Mouse (Mus musculus) embryonic facial prominence, embryonic 11.5 days (tissue): Measurements from ENCODE around the gene Ndufa4. TPM values are rescaled to one million over a fixed set of nuclear protein-coding genes. Genes with fewer than 3 reads are reported as not detected.
A peak's percentile ranks its signal among the peaks of the same experiment; 100 is the strongest.

Source experiments
- ATAC-seq: fragments of 200-750 bp; cut with Nextera tagmentation; replicated peaks from 2 replicates; pipeline ENCODE4 v1.8.0; 2017; ENCODE audit warnings: low read depth; ENCODE audit not compliant: insufficient number of reproducible peaks, low FRiP score, low TSS enrichment
- DNase-seq: peaks from one replicate; pipeline ENCODE4 v3.0.0-alpha.2; 2015; ENCODE audit warnings: low spot score
- H3K27ac ChIP-seq: fragments of 300-500 bp; sonication (generic); replicated peaks from 2 replicates; pipeline ENCODE4 v1.5.1; 2014; ENCODE audit warnings: mild to moderate bottlenecking, low read depth, low read length, control low read depth
- H3K27me3 ChIP-seq: fragments of 300-500 bp; sonication (generic); 2 replicates; pipeline ENCODE4 v1.6.1; 2014; ENCODE audit warnings: mild to moderate bottlenecking, low read length, moderate library complexity, mixed read lengths; ENCODE audit not compliant: control insufficient read depth, insufficient read depth
- H3K36me3 ChIP-seq: fragments of 300-500 bp; sonication (generic); replicated peaks from 2 replicates; pipeline ENCODE4 v1.6.1; 2014; ENCODE audit warnings: low read depth, mild to moderate bottlenecking, low read length, moderate library complexity, mixed read lengths; ENCODE audit not compliant: control insufficient read depth, insufficient read depth
- H3K4me1 ChIP-seq: fragments of 300-500 bp; sonication (generic); 2 replicates; pipeline ENCODE4 v1.6.1; 2014; ENCODE audit warnings: low read length, mixed read lengths; ENCODE audit not compliant: control insufficient read depth, insufficient read depth
- H3K4me2 ChIP-seq: fragments of 300-500 bp; sonication (generic); 2 replicates; pipeline ENCODE4 v1.6.1; 2014; ENCODE audit warnings: low read depth, mild to moderate bottlenecking, control low read depth, low read length, moderate library complexity
- H3K4me3 ChIP-seq: fragments of 300-500 bp; sonication (generic); 2 replicates; pipeline ENCODE4 v1.5.1; 2014; ENCODE audit warnings: low read depth, low read length, control low read depth
- H3K9ac ChIP-seq: fragments of 300-500 bp; sonication (generic); replicated peaks from 2 replicates; pipeline ENCODE4 v1.6.1; 2014; ENCODE audit warnings: mild to moderate bottlenecking, control low read depth, low read length
- H3K9me3 ChIP-seq: fragments of 300-500 bp; sonication (generic); replicated peaks from 2 replicates; pipeline ENCODE4 v1.6.1; 2016; ENCODE audit warnings: mild to moderate bottlenecking, low read length, inconsistent platforms, mixed read lengths; ENCODE audit not compliant: control insufficient read depth
- WGBS: fragments of 180-500 bp; shearing (Covaris S2); extraction: QIAGEN DNeasy Blood & Tissue Kit; methylation state at CpG from one replicate; pipeline ENCODE4 v1.1.7; 2014; 5-methylcytosine and 5-hydroxymethylcytosine counted together
- polyA plus RNA-seq: library from polyadenylated mRNA; unstranded; fragments of >200 nt; fragmentation: Nextera tagmentation; extraction: Ambion mirVana; gene quantifications from 2 replicates; pipeline ENCODE4 v1.2.1, GENCODE M21; 2014

The Ndufa4 gene
- 800 and 841 TPM in 2 replicates for polyA plus RNA-seq

DNA sequence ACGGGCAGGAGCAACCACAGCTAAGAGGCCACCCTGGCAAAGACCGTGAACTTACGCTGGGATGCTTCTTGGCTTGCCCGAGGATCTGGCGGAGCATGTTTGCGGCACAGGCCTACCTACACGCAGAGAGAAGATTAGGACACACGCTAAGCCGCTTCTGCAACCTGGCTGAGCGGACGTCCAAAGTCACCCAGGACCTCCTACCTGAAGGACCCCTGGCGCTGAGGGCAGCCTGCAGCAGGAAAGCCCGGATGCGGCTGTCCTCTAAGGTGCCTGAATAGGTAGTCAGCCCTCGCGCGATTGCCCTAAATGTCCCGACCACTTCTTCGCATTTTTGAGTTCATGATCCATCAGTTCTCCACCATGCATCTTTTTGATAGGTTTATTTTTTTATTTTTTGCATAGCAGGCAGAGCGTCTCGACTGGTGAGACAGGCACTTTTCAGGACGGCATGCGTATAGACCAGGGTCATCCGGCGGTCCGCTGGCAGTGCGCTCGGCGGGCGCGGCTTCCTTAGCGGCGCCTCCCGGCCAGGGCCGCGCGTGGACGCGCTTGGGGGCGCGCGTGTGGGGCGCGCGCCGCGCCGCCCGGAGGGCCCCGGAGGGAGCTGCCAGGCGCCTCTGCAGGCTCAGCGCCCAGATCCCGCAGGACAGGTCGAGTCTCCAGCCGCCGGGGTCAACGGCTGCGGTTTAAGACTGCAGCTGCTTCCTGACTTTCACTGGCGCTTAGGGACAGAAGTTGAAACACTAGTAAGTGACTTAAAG, at the start of gene Ndufa4, which contains the start of gene Phf14:
Gene Ndufa4, minus strand, starts transcription at position 229 of the 764 bp plus-strand sequence.
Gene Phf14, plus strand, starts transcription at position 541 of the 764 bp plus-strand sequence.
- peak within 1 kb of the TSS; percentile 22 for H3K27ac ChIP-seq
- H3K9ac ChIP-seq, result peak within 1 kb of the TSS; percentile 87
- H3K4me2 ChIP-seq, result peak within 1 kb of the TSS; percentile 50
- ATAC-seq, result peak; percentile 98
- H3K4me3 ChIP-seq, result peak within 1 kb of the TSS; percentile 79
- peaks cover 3% of the 10 kb centered on the region for H3K36me3 ChIP-seq
- under 1% methylated on average over 58 of the region's 59 CpGs for WGBS
- no peaks in the 10 kb centered on the region for H3K4me1 ChIP-seq
- peak; percentile 89 for DNase-seq
- no peaks in the 10 kb centered on the region for H3K27me3 ChIP-seq
- no peaks in the 10 kb centered on the region for H3K9me3 ChIP-seq

DNA sequence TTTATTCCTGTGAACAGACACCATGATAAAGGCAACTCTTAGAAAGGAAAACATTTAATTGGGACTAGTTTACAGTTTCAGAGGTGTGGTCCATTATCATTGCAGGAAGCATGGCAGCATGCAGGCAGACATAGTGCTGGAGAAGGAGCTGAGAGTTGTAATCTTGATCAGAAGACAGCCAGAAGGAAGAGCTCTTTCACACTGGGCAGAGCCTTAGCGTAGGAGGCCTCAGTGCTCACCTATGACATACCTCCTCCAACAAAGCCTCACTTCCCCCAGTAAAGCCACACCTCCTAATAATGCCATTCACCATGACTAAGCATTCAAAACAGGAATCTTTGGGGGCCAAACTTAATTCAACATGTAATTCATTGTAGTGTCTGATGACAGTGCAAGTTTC, 40.8 kb upstream of the Ndufa4 start:
- 90% methylated on average over 1 of the region's 1 CpGs for WGBS
- ATAC-seq (no peak), DNase-seq (no peak)
- H3K4me1 ChIP-seq, result no peaks in the 10 kb centered on the region
- no peak overlapping the region for H3K4me2 ChIP-seq
- H3K27me3 ChIP-seq, result no peaks in the 10 kb centered on the region
- no peak overlapping the region for H3K27ac ChIP-seq
- no peak overlapping the region for H3K9ac ChIP-seq
- H3K36me3 ChIP-seq, result peaks cover 3% of the 10 kb centered on the region; the same call in 1 of the 2 replicates
- H3K9me3 ChIP-seq, result no peaks in the 10 kb centered on the region
- no peak overlapping the region for H3K4me3 ChIP-seq

DNA sequence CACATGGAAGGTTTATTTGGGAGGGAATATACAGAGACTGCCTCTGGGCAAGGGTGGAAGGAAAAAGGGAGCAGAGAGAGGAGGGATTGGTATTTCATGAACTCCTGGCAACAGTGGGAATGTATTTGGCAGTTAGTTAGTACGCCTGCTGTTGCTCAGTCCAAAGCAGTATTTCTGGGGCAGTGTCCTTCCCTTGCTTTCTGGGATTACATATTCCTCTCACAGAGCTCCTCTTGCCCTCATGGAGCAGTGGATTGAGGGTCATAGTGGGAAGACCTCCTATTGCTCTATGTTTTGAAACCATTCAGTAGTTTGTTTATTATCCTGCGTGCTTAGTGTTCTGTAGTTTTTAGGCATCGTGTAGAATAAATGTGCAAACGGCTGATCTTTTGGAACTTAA, 34.8 kb upstream of the Ndufa4 start:
- WGBS, result 93% methylated on average over 4 of the region's 4 CpGs
- Histone ChIP-seq H3K9me3 (no peaks in the 10 kb centered on the region), H3K27me3 (no peaks in the 10 kb centered on the region), H3K4me1 (no peaks in the 10 kb centered on the region), H3K4me2 (no peak overlapping the region), H3K4me3 (no peak overlapping the region), H3K27ac (no peak overlapping the region), H3K9ac (no peak overlapping the region), H3K36me3 (peaks cover 3% of the 10 kb centered on the region; the same call in 1 of the 2 replicates)
- DNase-seq, result no peak
- ATAC-seq, result no peak

DNA sequence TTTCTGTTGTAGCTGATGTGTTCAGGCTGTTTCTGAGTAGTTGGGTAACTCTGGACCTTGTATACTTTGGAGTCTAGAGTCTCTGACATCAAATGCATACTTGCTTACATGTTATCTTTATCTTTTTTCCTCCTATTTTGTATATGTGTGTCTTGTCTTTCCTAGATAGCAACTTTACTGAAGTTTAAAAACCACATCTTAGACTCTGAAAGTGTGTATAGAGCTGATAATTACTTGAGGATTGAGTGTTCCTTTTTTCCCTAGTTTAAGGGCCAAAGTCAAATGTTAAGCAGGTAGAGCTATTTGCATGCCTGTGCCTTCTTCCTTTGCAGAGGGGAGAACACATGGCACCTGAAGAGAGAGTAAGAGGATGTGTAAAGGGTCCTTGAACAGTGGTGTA, 33.6 kb upstream of the Ndufa4 start:
- Histone ChIP-seq H3K4me3 (no peak overlapping the region), H3K4me1 (no peaks in the 10 kb centered on the region), H3K27ac (no peak overlapping the region), H3K36me3 (peaks cover 3% of the 10 kb centered on the region; the same call in 1 of the 2 replicates), H3K4me2 (no peak overlapping the region), H3K27me3 (no peaks in the 10 kb centered on the region), H3K9me3 (no peaks in the 10 kb centered on the region), H3K9ac (no peak overlapping the region)
- ATAC-seq (no peak), DNase-seq (no peak)

DNA sequence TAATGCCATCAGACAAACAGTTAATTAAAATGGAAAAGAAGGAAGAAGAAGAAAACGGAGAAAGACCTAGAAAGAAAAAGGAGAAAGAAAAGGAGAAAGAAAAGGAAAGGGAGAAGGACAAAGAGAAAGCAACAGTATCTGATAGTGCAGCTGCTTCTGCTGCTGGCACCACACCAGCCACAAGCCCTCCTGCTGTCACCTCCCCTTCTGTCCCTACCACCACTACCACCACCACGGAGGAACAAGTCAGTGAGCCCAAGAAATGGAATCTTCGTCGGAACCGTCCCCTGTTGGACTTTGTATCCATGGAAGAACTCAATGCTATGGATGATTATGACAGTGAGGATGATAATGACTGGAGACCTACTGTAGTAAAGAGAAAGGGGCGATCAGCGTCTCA, 26.1 kb upstream of the Ndufa4 start:
- H3K27me3 ChIP-seq, result no peaks in the 10 kb centered on the region
- no peak overlapping the region for H3K4me3 ChIP-seq
- ATAC-seq (no peak), DNase-seq (no peak)
- no peak overlapping the region for H3K4me2 ChIP-seq
- no peaks in the 10 kb centered on the region for H3K36me3 ChIP-seq
- no peak overlapping the region for H3K9ac ChIP-seq
- no peaks in the 10 kb centered on the region for H3K4me1 ChIP-seq
- H3K9me3 ChIP-seq, result no peaks in the 10 kb centered on the region
- WGBS, result 97% methylated on average over 7 of the region's 7 CpGs
- no peak overlapping the region for H3K27ac ChIP-seq

DNA sequence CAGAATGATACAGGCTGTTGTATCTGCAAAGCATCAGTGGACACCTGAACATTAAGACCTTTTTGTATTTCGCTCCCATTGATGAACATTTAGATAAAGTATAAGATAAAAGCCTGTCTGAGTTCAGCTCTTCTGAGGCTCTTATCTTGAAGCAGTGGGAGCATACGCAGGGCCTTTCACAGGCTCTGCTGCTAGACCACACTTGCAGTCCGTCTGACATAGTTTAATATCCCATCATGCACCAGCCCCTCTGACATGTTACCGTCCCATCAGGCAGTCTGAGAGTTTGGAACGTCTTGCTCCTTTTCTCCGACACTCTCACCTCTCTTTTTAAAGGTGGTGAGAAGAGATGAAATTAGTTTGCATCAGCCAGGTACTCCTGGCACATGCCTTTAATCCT, 20.2 kb upstream of the Ndufa4 start:
- no peak overlapping the region for H3K9ac ChIP-seq
- no peak overlapping the region for H3K4me2 ChIP-seq
- WGBS, result 91% methylated on average over 6 of the region's 6 CpGs
- no peaks in the 10 kb centered on the region; the same call in 1 of the 2 replicates for H3K36me3 ChIP-seq
- H3K9me3 ChIP-seq, result no peaks in the 10 kb centered on the region
- no peak overlapping the region for H3K4me3 ChIP-seq
- DNase-seq (no peak), ATAC-seq (no peak)
- H3K4me1 ChIP-seq, result no peaks in the 10 kb centered on the region
- H3K27me3 ChIP-seq, result no peaks in the 10 kb centered on the region
- H3K27ac ChIP-seq, result no peak overlapping the region

DNA sequence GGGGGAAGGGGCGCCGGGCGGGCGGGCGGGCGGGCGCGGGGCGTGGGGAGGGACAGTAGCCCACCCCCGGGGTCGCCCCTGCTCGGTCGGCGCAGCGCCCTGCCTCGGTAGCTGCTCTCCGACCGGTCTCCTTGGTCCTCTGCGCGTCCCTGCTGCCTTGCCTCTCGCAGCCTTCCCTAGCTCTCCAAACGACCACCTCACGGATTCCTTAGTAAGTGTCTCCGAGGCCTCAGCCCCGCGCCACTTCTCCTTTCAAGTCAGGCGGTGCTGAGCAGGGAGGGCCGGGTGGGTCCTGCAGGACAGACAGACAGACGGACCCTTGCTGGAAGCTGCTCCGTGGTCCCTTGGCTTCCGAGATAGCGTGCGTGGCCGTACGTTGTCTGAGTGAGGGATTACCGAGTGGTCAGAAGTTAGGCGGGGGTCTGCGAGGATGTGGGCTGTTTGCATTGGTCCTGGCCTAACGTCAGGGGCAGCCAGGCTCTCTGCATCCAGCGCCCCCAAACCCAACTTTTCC, 18.8 kb upstream of the Ndufa4 start:
- H3K9ac ChIP-seq, result peak overlapping the region; percentile 88
- no peaks in the 10 kb centered on the region for H3K4me1 ChIP-seq
- H3K36me3 ChIP-seq, result no peaks in the 10 kb centered on the region; the same call in 1 of the 2 replicates
- peak overlapping the region; percentile 37 for H3K4me2 ChIP-seq
- H3K27ac ChIP-seq, result peak overlapping the region; percentile 98
- DNase-seq, result peak; percentile 60
- no peaks in the 10 kb centered on the region for H3K9me3 ChIP-seq
- H3K27me3 ChIP-seq, result no peaks in the 10 kb centered on the region
- peak; percentile 86 for ATAC-seq
- WGBS, result 0% methylated on average over 30 of the region's 40 CpGs
- peak overlapping the region; percentile 65 for H3K4me3 ChIP-seq

DNA sequence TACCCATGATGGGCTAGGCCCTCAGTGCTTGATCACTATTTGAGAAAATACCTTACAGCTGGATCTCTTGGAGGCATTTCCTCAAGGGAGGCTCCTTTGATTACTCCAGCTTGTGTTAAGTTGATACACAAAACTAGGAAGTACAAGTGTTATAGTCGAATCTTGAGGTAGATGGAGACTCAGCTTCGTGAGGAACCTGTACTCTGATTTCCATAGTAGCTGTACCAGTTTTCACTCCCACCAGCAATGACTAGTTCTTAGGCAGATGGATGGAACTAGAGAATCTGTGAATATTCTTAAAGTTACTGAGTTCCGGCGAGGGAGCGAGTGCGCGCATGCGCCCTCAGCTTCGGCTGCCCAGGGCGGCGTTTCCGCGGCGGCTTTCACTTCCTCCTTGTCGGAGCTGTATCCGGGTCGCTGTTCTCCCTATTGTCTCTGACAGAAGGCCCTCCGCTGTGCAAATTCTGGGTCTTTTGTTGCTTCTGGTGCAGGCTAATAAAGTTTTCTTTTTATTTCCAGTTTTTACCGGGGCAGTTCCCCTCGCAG, 18.3 kb upstream of the Ndufa4 start:
- H3K9me3 ChIP-seq, result no peaks in the 10 kb centered on the region
- peak; percentile 94 for ATAC-seq
- H3K4me3 ChIP-seq, result peak overlapping the region; percentile 65

More for the DNA sequence above, 18.3 kb upstream of the Ndufa4 start:
- H3K4me2 ChIP-seq, result peak overlapping the region; percentile 37
- H3K9ac ChIP-seq, result peak overlapping the region; percentile 88
- H3K36me3 ChIP-seq, result no peaks in the 10 kb centered on the region; the same call in 1 of the 2 replicates
- under 1% methylated on average over 20 of the region's 20 CpGs for WGBS
- H3K4me1 ChIP-seq, result no peaks in the 10 kb centered on the region
- no peaks in the 10 kb centered on the region for H3K27me3 ChIP-seq
- peak overlapping the region; percentile 98 for H3K27ac ChIP-seq
- DNase-seq, result peak; percentile 91
